Mouse (Mus musculus) frontal cortex, postnatal 36 days (tissue): ENCODE data around the gene Mmp7.
A peak's percentile ranks its signal among the peaks of the same experiment; 100 is the strongest.

Experiments
- DNase-seq, 2 experiments: peaks; one replicate each; pipeline ENCODE4 v3.0.0; 2022; ENCODE audit warnings: low spot score in 2 of 2

Gene Mmp7

DNA sequence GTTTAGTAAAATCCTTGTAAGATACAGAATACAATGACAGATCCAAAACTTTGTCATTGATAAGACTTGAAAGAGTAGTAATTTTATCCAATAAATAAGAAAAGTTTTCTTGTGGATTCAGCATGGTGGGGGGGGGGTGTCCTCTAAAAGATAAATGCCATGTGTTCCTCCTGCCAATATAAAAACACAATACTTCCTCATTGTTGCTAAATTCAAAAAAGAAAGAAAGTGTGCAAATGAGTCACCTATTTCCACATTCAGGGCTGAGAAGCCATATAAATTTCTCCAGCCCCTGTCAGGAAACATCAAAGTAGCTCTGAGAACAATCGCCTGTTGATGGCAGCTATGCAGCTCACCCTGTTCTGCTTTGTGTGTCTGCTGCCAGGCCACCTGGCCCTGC lies at the start of gene Mmp7:
Gene Mmp7 (plus strand): TSS at position 301 of the 400 bp plus-strand sequence.
- no peak for DNase-seq

DNA sequence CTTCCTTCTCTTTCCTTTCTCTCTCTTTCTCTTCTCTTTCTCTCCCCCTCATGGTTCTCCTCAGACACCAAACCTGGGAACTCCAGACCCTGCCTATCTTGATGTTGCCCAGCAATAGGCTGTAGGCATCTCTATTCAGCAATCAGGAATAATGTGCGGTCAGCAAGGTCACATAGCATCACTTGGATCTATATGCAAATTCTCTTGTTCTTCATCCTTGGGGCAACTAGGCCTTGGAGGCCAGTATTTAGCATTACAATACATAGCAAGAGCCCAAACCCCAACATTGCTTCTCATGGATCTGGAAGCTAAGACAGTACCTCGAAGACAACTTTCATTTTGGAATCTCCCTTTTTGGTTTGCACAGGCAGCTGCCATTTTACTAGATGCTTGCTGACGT lies 44.0 kb upstream of the Mmp7 start:
- DNase-seq, result no peak

DNA sequence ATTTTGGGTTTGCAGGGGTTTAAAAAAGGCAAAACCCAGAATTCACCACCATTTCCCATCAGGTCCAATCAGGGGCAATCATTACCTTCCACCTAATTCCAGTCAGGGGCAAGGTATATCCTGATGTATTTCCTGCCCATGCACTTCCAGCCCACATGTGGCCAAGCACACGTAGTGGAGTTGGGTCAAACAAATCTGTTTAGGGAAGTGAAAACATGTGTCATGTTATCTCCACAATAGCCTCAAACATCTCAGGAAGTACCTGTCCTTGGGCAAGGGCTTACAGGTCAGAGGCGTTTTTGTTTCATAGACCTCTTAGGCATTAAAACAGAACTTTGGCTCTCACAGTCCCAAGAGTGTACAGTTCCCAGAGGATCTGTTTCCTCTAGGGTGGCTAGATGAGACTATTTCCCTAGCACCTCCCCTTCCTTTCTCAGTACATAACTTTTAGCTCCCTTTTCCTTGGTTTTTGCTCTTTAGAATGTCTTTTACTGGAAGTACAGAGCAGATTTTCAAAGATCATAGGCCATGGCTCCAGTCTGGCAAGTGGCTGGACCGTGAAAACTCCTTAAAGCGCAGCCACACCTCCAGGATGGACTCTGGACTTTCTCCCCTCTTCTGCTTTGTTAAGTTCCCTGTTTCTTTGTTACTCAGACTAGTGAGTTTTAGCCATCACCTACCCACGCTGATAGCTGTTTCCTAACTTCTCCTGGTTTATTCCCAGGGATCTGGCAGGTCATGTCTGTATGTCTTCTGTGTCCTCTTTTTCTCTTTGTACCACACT lies 41.3 kb upstream of the Mmp7 start:
- no peak for DNase-seq

DNA sequence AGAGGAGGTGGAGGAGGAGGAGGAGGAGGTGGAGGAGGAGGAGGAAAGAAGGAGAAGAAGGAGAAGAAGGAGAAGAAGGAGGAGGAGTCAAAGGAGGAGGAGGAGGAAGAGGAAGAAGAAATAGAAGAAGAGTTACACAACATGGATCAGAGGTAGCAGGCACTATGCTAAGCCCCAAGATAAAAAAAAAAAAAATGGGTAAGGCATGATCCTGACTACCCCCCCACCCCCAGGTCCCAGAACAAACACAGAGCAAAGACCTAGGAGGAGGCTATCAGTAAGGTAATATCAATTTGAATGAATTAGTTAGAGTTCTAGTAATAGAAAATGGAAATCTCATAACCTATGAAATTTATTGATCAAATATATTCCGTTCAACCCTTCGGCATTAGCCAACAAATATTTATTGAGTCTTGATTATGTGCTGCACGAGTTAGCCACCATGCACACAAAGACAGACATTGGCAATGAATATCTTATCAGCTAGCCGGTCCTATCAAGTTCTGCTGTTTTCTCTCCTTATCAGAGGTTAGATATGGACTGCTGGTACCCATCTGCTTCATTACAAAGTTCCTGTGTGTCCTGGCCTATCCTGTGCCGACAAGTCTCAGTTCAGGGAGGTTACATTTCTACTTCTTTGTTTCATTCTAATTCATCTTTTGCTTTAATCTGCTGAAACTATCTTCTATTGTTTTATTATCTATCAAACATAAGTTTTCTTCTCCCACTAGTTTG lies 39.4 kb upstream of the Mmp7 start:
- DNase-seq, result no peak

DNA sequence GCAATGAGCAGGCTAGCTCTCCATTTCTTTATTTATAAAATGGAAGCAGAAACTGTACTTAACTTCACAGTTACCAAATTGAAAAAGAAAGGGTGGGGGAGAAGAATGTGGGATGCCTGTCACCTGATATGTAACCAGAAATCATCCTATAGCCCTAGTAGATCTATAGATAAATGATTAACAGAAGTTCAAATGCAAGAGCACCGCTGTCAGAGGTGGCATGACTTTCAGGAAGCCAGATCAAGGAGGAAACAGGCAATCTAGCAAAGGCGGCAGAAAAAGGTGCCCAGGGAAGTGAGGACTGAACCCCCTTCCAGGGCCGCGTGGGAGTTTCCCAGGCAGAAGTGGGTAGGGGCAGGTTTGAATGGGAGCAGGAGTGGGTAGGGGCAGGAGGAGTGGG lies 33.9 kb upstream of the Mmp7 start:
- DNase-seq, result no peak

DNA sequence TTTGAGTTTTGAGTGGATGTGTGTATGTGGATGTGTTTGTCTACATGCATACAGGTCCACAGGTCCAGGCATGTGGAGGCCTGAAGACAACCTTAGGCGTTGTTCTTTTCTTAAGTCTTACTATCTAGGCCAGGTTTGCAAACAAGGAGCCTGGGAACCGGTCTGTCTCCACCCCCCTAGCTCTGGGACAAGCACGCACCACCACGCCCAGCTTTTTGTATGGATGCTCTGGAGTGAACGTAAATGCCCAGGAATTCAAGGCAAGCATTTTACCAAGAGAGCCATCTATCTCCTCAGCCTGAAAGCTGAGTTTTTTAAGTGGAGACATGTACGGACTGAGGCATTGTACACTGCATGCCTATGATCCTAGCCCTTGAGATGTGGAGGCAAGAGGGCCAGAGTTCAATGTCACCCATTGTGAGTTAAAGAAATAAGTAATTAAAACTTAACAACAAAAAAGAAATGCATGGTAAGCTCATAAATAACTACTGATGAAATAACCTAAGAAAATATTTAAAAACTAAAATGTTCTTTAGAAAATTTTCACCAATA lies 32.3 kb upstream of the Mmp7 start:
- no peak for DNase-seq

DNA sequence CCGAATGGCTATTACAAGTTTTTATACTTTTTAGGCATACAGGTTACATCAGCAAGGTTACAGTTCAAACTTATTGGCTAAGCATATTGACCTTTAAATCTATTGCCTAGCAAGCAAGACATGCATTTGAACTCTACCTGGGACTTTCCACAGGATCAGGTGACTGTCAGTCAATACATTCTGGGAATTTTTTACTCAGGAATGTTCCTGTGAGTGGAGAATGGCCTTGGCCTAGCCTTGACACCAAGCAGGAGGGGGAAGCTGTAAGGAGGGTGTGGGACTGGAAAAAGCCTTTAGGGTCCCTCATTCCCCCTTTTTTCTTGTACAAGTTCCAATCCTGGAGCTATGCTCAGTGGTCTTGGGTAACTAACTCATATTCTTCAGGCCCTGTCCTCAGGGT lies 30.5 kb upstream of the Mmp7 start:
- no peak for DNase-seq

DNA sequence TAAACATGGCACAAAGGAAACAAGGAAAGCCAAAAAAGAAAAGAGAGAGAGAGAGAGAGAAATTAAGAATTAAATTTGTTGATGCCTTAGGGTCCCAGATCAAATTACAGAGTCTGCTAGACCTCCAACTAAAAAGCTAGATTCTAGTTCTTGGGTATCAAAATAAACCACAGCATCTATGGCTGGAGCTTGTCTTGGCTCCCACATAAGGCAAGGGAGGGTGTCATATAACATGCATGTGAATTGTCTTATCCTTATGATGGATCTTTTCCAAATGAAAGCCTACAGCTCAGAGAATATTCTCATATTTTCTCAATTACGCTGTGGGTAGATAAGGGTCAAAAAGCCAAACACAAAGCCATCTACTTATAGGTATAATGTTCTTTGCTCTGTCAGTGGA lies 22.2 kb upstream of the Mmp7 start:
- no peak for DNase-seq

DNA sequence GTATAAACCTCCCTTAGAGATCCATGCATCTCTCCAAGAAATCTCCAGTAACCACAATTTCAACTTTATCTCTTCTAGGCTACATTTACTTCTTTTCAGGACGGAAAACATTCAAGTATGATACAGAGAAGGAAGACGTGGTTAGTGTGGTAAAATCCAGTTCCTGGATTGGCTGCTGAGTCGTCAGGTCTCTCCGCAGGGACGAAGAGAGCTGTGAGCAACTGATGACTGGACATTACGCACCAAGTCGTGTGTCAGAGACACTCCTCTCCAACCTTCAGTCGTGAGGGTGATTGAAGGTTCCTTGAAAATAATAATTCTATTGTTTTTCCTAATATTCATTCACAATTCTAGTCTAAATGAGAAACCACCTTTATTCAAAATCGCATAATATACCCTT lies 18.9 kb upstream of the Mmp7 start:
- DNase-seq, result no peak

DNA sequence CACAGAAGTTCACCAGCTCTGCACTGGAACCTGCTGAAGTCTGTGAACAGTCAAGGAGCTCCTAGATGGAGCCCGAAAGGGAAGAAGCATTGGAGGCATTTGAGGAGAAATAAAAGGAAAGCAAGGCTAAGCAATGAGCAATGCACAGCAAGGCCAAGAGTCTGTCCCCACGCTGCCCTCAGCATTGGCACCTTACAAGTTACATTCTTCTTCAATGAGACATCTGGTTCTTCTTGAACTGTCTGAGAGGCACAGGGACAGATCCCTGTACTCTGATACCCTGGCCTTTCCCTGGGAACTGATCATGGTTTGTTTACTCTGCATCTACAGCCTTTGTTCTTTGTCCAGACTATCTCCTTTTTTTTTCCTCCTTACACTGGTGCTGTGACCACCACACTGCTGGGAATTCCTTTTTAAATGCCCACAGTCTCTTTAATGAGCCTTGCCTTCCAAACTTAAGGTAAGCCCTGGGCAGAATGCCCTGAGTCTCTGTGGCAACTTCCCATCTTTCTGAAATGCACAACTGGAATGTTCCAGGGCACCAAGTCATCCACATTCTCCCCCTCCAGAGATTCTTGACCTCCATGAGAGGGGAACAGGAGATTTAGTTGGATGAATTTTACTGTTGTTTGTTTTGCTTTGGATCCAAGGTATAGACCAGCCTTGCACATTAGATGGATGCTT lies 13.6 kb upstream of the Mmp7 start:
- DNase-seq, result no peak

DNA sequence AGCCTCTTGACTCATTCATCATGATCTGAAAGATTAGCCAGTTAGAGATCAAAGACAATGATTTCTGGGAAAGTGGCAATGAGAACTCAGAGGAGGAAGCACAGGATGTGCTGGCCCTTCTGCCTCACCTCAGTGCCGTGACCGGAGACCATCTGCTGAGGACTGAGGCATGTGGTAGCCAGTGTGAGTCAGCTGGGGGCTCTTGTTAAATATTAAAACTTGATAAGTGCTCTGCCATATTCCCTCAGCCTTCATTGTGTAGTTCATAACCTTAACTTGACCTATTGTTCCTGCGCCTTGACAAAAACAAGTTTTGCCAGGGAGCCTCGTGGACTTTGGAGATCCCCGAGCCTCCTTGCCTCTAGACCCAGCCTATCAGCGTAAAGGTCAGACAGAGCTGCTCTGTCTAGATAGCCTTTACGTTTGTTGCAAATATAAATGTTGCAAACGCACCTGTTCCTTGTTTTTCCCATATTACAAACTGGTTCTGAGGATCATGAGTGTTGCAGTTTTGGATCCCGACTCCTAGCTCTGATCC lies 9.7 kb upstream of the Mmp7 start:
- DNase-seq, result no peak

DNA sequence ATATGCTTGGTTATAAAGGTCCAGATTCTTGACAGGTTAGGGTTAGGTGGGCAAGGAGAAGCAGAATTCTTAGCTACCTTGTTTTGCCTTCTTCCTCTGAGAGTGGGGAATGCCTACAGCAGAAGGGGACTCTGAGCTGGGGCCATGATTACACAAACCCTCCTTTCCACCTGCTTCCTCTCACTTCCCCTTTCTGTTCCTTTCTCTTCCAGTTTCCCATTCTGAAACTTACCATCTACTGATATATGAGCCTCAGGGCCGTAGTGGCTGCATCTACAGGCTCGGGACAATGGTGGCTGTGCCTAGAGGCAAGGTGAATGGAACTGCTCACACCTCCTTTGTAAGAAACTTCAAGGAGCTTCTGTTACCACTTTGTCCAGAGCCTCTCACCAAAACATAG lies 5.9 kb upstream of the Mmp7 start:
- no peak for DNase-seq

DNA sequence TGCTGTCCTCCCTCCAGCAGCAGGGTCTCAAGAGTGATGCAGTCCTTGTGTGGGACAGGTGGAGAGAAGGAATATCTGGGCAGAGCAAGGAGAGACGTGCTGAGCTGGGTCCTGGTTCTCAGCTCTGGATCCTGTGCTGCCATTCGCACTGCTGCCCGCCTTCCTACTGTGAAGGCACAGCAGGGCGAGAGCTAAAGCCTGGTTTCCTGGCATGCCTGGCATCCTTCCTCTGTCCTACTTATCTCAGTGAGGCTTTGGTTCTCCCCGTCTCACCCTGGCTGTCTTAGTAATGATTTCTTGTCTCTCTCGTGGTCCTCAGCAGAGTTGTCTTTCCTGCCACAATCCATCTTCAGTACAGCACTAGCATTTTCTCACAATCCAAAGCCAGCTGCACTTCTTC lies 2.1 kb upstream of the Mmp7 start:
- DNase-seq, result no peak

DNA sequence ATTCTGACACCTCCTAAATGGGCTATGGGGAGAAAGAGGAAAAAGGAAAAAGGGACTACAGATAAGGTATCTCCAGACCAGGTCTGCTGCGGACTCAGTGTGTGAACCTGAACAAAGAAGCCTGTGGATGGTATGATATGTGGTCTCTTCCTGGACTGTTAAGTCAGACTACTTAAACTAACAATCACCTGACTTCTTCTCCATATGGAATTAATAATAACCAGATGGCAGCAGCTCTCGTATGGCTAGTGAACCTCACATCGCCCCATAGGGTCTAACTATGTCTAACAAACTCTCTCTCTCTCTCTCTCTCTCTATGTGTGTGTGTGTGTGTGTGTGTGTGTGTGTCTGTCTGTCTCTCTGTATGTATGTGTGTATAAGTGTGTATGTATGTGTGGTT lies 2.1 kb downstream of the Mmp7 start:
- DNase-seq, result no peak

DNA sequence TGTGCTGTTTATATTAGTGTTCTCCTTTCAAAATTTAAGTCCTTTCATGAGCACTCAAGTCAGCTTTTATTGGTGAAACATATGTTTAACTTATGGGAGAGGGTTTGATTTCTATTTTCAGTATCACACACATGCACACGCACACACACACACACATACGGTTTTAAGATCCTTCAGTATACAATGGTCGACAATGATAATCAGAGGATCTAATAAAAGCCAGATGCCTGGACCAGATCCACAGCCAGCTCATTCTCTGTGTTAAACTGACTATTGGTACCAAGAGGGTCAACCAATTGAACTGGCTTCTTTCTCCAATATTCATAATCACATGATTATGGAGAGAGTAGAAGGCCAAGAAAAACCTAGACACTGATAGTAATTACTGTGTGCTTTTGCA lies 3.8 kb downstream of the Mmp7 start:
- no peak for DNase-seq

DNA sequence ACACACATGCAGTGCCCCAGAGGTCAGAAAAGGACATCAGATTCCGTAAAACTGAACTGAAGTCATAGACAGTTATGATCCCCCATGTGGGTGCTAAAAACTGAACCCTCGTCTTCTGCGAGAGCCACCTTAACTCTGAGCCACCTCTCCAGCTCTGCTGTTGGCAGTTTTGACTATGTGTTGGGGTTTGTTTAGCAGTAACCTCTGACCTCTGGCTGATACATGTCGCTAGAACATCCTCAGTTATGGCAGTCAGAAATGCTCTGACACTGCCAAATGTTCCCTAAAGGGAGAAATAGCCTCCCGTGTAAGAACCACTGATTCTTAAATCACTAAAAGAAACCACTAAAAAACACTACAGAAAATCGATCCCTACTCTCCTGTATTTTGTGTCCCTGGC lies 16.8 kb downstream of the Mmp7 start:
- DNase-seq, result no peak

DNA sequence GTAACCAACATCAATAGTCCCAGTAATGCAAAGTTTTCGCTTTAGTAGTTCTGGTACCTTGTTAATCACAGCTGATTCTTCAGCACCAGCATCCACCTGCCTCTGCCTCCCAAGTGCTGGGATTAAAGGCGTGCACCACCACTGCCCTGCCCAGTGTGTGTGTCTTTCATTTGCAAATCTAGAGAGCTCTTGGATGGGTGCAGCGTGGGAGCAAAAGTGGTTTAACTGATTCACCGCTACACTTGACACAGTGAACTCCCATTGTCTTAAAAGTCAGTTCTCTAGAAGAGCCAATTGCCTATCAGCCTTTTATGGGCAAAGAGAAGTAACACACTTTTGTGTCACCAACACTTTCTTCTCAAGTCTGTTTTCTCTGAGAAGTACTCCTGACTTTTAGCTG lies 19.3 kb downstream of the Mmp7 start:
- DNase-seq, result no peak

DNA sequence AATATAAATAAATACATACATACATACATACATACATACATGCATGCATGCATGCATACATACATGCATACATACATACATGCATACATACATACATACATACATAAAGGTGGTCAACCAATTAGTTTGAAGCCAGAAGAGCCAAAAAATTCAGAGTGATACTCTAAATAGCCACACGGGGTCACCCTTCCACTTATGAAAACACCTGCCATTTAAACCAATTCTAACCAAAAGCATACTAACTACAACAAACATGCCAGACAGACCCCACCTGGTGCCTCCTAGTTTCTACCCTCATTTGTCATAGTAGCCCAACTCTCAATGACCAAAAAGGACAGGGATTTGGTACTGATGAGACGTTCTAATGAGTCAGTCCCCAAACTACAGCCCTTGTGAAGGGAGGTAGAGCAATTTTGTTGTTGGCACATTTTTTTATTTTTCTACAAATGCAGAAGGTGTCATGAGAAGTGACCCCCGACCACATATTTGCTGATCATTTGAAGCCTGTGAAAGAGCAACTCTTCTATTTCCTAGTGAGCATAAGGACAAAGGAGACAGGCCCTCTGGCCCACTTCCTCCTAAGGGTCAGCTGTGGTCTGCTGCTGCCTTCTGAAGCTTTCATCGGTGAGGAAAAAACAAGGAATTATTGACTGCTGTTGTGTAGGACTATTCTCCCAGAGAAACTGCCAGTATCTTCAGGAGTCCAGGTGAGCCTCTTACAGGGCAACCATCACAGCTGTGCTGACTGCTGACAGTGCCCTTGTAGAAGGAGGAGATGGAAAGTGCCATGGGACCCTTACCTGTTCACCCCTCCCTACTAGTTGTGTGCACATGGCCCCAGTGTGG lies 22.4 kb downstream of the Mmp7 start:
- peak; percentile 22 to 66 for DNase-seq

DNA sequence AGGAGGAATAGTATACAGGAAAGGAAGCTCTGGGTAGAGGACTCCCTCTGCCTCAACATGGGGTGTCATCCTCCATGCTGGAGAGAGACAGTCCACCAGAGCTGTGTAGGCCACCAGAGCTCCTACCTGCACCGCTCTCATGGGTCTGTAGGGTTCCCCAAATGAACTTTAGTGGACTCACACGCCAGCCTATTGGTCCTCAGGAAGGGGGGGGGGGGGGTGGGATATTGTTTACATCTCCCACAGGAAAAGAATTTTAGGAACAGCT lies 23.0 kb downstream of the Mmp7 start:
- DNase-seq, result no peak

DNA sequence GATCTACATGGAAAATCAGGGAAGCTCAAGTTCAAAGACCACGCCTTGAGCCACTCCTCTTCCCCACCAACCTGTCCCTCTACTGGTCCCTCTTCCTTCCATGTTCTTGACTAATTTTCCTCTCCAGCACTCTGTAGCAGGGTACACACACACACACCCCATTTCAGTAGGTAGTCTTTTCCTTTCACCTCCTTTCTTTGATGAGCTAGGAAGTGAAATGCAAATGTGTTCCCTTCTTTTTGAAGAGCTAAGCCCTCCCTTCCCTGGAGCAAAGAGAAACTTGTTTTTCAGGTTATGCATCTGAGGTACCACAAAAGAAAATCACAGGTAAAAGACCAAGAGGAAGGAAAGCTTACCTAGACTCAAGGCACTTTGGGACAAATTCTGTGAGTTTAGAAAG lies 29.7 kb downstream of the Mmp7 start:
- no peak for DNase-seq

DNA sequence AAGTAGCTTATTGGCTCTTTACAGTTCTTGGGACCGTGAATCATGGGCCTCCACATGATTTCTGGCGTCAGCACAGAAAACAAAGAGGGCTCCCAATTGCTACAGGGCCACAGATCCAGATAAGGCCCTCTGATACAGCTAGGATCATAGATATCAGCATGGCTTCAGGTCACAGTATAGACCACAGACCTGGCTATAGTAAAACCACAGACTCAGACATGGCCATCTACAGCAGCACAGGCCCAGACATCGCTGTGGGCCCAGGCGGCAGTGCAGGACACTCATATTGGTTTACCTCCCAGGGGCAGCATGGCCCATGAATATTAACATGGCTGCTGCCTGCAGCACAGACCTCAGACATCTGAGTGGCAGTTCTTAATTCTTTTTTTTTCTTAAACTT lies 37.1 kb downstream of the Mmp7 start:
- no peak for DNase-seq

DNA sequence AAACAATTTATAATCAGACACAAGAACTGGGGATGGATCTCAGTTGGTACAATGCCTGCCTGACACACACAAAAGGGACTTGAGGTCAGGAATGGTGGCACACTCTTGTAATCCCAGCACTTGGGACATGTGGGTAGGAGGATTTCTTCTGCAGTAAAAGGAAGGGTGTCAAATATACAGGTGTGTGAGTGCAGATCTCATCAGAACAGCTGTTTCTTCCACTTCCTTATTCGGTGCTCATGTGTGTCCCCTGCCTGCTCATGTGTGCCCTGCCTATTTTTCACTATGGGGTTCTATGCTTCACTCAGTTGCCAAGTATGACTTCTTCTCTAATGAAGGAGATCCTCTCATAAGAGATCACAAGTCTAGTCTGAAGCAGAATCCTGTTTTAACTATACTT lies 50.8 kb downstream of the Mmp7 start:
- DNase-seq, result no peak
